Mouse (Mus musculus) kidney, adult 10 weeks (tissue): ENCODE measurements around the gene Scn4b. TPM values are rescaled to one million over a fixed set of nuclear protein-coding genes. Genes with fewer than 3 reads are reported as not detected.

Experiments used
- polyA plus RNA-seq: library from polyadenylated mRNA; stranded (reverse); fragments of 350-450 nt; fragmentation: Illumina TruSeq; extraction: RNeasy Lipid Tissue Mini Kit (QIAGEN cat#74804); gene quantifications from one replicate; pipeline ENCODE4 v1.2.3, GENCODE M21; 2014; ENCODE audit warnings: low read depth, low replicate concordance

Gene Scn4b
- polyA plus RNA-seq: 12.0 TPM

GRCm38 (mm10) chr9:45138191-45139032 lies at the start of gene Scn4b:
TSS of gene Scn4b (plus strand) at chr9:45138395.

GRCm38 (mm10) chr9:45117741-45118431 lies 20.3 kb upstream of the Scn4b start, which contains the start of gene Scn2b:
TSS of gene Scn2b (plus strand) at chr9:45117782.

GRCm38 (mm10) chr9:45181770-45182169 lies 43.6 kb downstream of the Scn4b start, which contains the start of gene BC049352:
TSS of gene BC049352 (plus strand) at chr9:45182007.

Other genes with a start within 250 kb of the Scn4b start
- 1,015 TPM for gene Atp5l, start 217.7 kb upstream of the Scn4b start, polyA plus RNA-seq
- gene Ube4a, start 172.8 kb upstream of the Scn4b start, polyA plus RNA-seq: 90.9 TPM
- gene Cd3g, start 158.0 kb upstream of the Scn4b start, polyA plus RNA-seq: 0.77 TPM
- not detected for gene Cd3d, start 156.6 kb upstream of the Scn4b start, polyA plus RNA-seq
- not detected for gene Cd3e, start 128.8 kb upstream of the Scn4b start, polyA plus RNA-seq
- gene Mpzl2, start 98.6 kb upstream of the Scn4b start, polyA plus RNA-seq: 34.9 TPM
- 9.3 TPM for gene Mpzl3, start 83.2 kb upstream of the Scn4b start, polyA plus RNA-seq
- gene Jaml, start 59.2 kb upstream of the Scn4b start, polyA plus RNA-seq: 0.85 TPM
- 0.32 TPM for gene Scn2b, start 20.6 kb upstream of the Scn4b start, polyA plus RNA-seq
- 1.1 TPM for gene BC049352, start 43.6 kb downstream of the Scn4b start, polyA plus RNA-seq
- gene Tmprss4, start 65.7 kb downstream of the Scn4b start, polyA plus RNA-seq: not detected
- 0.28 TPM for gene Il10ra, start 130.8 kb downstream of the Scn4b start, polyA plus RNA-seq
- gene Tmprss13, start 180.7 kb downstream of the Scn4b start, polyA plus RNA-seq: 0.16 TPM
- gene Fxyd6, start 231.8 kb downstream of the Scn4b start, polyA plus RNA-seq: 0.65 TPM